Mouse (Mus musculus) frontal cortex, postnatal 14 days (tissue): Measurements from ENCODE around the gene Slc6a20a.
"Not testable (repeated sequence)": the region's sequence is repeated elsewhere in the genome, so short reads cannot be mapped to it uniquely, and the experiment has no call there.

ENCODE experiments used
- DNase-seq, 2 experiments: peaks; one replicate each; pipeline ENCODE4 v3.0.0; 2022; ENCODE audit warnings: low spot score in 2 of 2

The Slc6a20a gene

GRCm38 (mm10) chr9:123678327-123679105 is at the start of gene Slc6a20a, which contains the start of gene Ccr9:
Slc6a20a (minus strand) TSS chr9:123678885.
Ccr9 (plus strand) TSS chr9:123678439.
- no peak for DNase-seq

GRCm38 (mm10) chr9:123722737-123723493 is 44.2 kb upstream of the Slc6a20a start:
- DNase-seq, result no peak

GRCm38 (mm10) chr9:123717186-123718008 is 38.7 kb upstream of the Slc6a20a start, which contains the start of gene Lztfl1:
Lztfl1 (minus strand) TSS chr9:123717697.
- DNase-seq, result peak; percentile 94 to 95

GRCm38 (mm10) chr9:123716301-123716700 is 37.6 kb upstream of the Slc6a20a start:
- no peak for DNase-seq

- DNase-seq, result no peak
Measured at GRCm38 (mm10) chr9:123713111-123713510, 34.4 kb upstream of the Slc6a20a start.

- no peak for DNase-seq
Measured at GRCm38 (mm10) chr9:123709226-123709625, 30.5 kb upstream of the Slc6a20a start.

- no peak for DNase-seq
Measured at GRCm38 (mm10) chr9:123701822-123702221, 23.1 kb upstream of the Slc6a20a start.

- no peak for DNase-seq
Measured at GRCm38 (mm10) chr9:123695634-123696302, 17.1 kb upstream of the Slc6a20a start.

- no peak for DNase-seq
Measured at GRCm38 (mm10) chr9:123688227-123688626, 9.5 kb upstream of the Slc6a20a start.

GRCm38 (mm10) chr9:123686206-123686605 is 7.5 kb upstream of the Slc6a20a start:
- no peak for DNase-seq

- no peak for DNase-seq
Measured at GRCm38 (mm10) chr9:123683704-123684103, 5.0 kb upstream of the Slc6a20a start.

- DNase-seq, result no peak
Measured at GRCm38 (mm10) chr9:123679198-123679597, 513 bp upstream of the Slc6a20a start.

GRCm38 (mm10) chr9:123665645-123666044 is 13.0 kb downstream of the Slc6a20a start:
- peak in 1 of 2 experiments; percentile 16 for DNase-seq

- DNase-seq, result not testable (repeated sequence)
Measured at GRCm38 (mm10) chr9:123659986-123660676, 18.6 kb downstream of the Slc6a20a start.

GRCm38 (mm10) chr9:123658981-123659380 is 19.7 kb downstream of the Slc6a20a start:
- DNase-seq, result no peak

GRCm38 (mm10) chr9:123657457-123657856 is 21.2 kb downstream of the Slc6a20a start:
- no peak for DNase-seq

- DNase-seq, result no peak
Measured at GRCm38 (mm10) chr9:123651369-123651768, 27.3 kb downstream of the Slc6a20a start.

GRCm38 (mm10) chr9:123649785-123650511 is 28.7 kb downstream of the Slc6a20a start:
- DNase-seq, result no peak

- DNase-seq, result no peak
Measured at GRCm38 (mm10) chr9:123640106-123640505, 38.6 kb downstream of the Slc6a20a start.

- DNase-seq, result no peak
Measured at GRCm38 (mm10) chr9:123638668-123639089, 40.0 kb downstream of the Slc6a20a start.
